Mouse (Mus musculus) heart, embryonic 15.5 days (tissue): ENCODE measurements at regions not wholly inside any gene's neighbourhood (a gene's known extent, or its start where the extent isn't known, plus 50 kb on each side); places are given as distances from the start of the nearest gene placed in this dataset.
A peak's percentile ranks its signal among the peaks of the same experiment; 100 is the strongest.
"Not testable (repeated sequence)": the region's sequence is repeated elsewhere in the genome, so short reads cannot be mapped to it uniquely, and the experiment has no call there.

Experiments
- ATAC-seq: fragments of 200-750 bp; cut with Nextera tagmentation; replicated peaks from 2 replicates; pipeline ENCODE4 v1.8.0; 2017; ENCODE audit warnings: low read depth, moderate TSS enrichment; ENCODE audit not compliant: insufficient number of reproducible peaks, insufficient read depth, low FRiP score
- H3K27ac ChIP-seq: fragments of 300-500 bp; sonication (generic); 2 replicates; pipeline ENCODE4 v1.5.1; 2015; ENCODE audit warnings: mild to moderate bottlenecking, inconsistent platforms
- H3K27me3 ChIP-seq: fragments of 300-500 bp; sonication (generic); 2 replicates; pipeline ENCODE4 v1.6.1; 2015; ENCODE audit warnings: inconsistent platforms
- H3K36me3 ChIP-seq: fragments of 300-500 bp; sonication (generic); 2 replicates; pipeline ENCODE4 v1.6.1; 2015; ENCODE audit warnings: mild to moderate bottlenecking, inconsistent platforms
- H3K4me1 ChIP-seq: fragments of 300-500 bp; sonication (generic); replicated peaks from 2 replicates; pipeline ENCODE4 v1.6.1; 2015; ENCODE audit warnings: inconsistent platforms
- H3K4me2 ChIP-seq: fragments of 300-500 bp; sonication (generic); 2 replicates; pipeline ENCODE4 v1.6.1; 2015; ENCODE audit warnings: inconsistent platforms, mild to moderate bottlenecking, moderate library complexity
- H3K4me3 ChIP-seq: fragments of 300-500 bp; sonication (generic); 2 replicates; pipeline ENCODE4 v1.5.1; 2015; ENCODE audit warnings: mild to moderate bottlenecking, inconsistent platforms
- H3K9ac ChIP-seq: fragments of 300-500 bp; sonication (generic); 2 replicates; pipeline ENCODE4 v1.6.1; 2015; ENCODE audit warnings: mild to moderate bottlenecking, inconsistent platforms
- H3K9me3 ChIP-seq: fragments of 300-500 bp; sonication (generic); replicated peaks from 2 replicates; pipeline ENCODE4 v1.6.1; 2016; ENCODE audit warnings: inconsistent platforms
- WGBS: fragments of 180-500 bp; shearing (Covaris S2); methylation state at CpG from one replicate; pipeline ENCODE4 v1.1.7; 2015; ENCODE audit warnings: mixed read lengths; 5-methylcytosine and 5-hydroxymethylcytosine counted together

DNA sequence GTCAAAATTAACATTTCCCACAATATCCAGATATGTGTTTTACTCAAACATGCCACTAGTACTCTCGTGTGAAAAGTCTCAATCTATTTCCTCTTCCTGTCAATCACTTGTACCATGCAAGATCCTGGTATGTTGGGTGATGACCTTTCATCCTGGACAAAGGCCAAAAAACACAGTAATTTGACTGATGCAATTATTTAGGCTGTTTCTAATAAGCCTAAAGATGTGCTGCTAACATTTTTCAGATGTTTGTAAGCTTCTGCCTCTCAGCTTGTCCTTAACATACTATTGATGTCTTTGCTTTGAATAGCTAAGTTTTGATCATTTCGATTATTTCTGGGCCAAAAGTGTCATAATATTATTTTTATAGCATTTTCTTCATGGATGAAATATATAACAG lies 418.4 kb upstream of the Arrdc4 start:
- no peak overlapping the region for H3K9ac ChIP-seq

DNA sequence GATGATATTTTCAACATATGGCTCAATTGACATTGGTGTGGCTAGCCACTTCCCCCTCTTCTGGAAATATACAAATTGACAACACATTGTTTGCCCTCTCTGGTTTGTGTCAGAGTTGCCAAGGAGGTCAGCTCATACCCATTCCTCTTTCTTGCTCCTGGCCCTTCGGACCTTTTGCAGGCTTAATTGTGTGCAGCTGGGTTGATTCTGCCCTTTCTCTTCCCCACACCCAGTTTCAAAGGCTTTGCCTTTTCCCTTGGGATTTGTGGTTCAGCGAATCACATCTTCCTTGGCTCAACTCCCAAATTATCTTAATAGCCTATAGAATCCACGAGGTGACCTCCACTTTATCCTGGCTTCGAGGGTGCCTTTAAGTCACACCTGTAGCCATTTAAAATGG lies 412.9 kb upstream of the Arrdc4 start:
- 62% methylated on average over 4 of the region's 4 CpGs for WGBS
- no peaks in the 10 kb centered on the region for H3K9me3 ChIP-seq
- ATAC-seq, result no peak

More for the DNA sequence above, 418.4 kb upstream of the Arrdc4 start:
- Histone ChIP-seq H3K36me3 (no peaks in the 10 kb centered on the region), H3K27me3 (no peaks in the 10 kb centered on the region), H3K4me3 (no peak overlapping the region), H3K27ac (no peak overlapping the region), H3K4me1 (no peaks in the 10 kb centered on the region), H3K9me3 (no peaks in the 10 kb centered on the region), H3K4me2 (no peak overlapping the region)
- 28% methylated on average over 2 of the region's 2 CpGs for WGBS
- no peak for ATAC-seq

DNA sequence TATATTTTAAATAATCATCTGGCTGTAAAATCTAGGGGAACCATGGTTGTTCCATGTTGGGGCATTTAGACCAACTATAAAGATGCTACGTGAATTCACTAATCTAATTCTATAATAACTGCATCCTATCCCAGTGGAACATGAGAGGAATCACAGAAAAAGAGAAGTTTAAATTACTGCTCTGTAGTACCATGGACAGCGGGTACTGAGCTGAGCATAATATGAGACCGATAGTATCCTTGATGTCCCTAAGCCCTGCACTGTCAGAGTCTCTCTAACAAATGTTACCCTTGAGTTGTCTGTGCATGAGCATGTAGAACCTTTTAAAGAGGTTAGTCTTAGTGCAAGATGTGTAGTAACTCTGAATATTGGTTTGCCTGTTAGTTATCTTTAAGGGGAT lies 393.3 kb upstream of the Arrdc4 start:
- H3K9me3 ChIP-seq, result no peaks in the 10 kb centered on the region
- H3K4me2 ChIP-seq, result no peak overlapping the region
- no peaks in the 10 kb centered on the region for H3K4me1 ChIP-seq
- no peak overlapping the region for H3K9ac ChIP-seq
- H3K4me3 ChIP-seq, result no peak overlapping the region
- no peaks in the 10 kb centered on the region for H3K36me3 ChIP-seq
- no peak for ATAC-seq
- H3K27ac ChIP-seq, result no peak overlapping the region
- H3K27me3 ChIP-seq, result no peaks in the 10 kb centered on the region
- WGBS, result 71% methylated on average over 3 of the region's 3 CpGs

More for the DNA sequence above, 412.9 kb upstream of the Arrdc4 start:
- Histone ChIP-seq H3K9ac (no peak overlapping the region), H3K27ac (no peak overlapping the region), H3K4me1 (no peaks in the 10 kb centered on the region), H3K27me3 (no peaks in the 10 kb centered on the region), H3K4me2 (no peak overlapping the region), H3K4me3 (no peak overlapping the region), H3K36me3 (no peaks in the 10 kb centered on the region)

DNA sequence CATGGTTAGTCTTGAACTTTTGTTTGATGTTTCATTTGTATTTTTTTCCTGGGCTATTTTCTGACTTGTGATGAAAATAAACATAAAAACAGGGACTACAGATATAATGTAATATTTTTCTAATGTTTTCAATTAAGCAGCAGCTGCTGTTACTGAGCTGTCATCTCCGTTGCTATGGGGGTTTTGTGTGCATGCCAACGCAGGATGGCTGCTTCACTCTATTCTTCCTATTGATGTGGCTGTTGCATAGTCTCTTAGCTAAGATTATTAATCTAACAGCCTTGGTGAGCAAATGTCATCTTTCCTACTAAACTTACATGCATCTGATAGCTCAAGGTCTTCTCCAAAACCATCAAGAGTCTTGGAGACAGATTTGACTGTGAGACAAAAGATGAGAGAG lies 384.4 kb upstream of the Arrdc4 start:
- WGBS, result 80% methylated on average over 2 of the region's 2 CpGs
- no peak overlapping the region for H3K4me3 ChIP-seq
- no peak for ATAC-seq

DNA sequence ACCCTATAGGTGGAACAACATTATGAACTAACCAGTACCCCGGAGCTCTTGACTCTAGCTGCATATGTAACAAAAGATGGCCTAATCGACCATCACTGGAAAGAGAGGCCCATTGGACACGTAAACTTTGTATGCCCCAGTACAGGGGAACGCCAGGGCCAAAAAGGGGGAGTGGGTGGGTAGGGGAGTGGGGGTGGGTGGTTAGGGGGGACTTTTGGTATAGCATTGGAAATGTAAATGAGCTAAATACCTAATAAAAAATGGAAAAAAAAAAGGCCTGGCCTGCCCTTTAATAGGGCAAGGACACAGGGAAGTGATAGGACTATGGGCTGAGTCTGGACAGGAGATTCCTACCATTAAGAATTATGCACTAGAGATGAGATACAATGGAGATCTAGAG lies 352.7 kb upstream of the Arrdc4 start:
- not testable (repeated sequence) for H3K4me1 ChIP-seq, ATAC-seq, H3K9ac ChIP-seq, H3K4me2 ChIP-seq, H3K27me3 ChIP-seq, H3K4me3 ChIP-seq, H3K9me3 ChIP-seq, H3K27ac ChIP-seq, H3K36me3 ChIP-seq
- 89% methylated on average over 3 of the region's 4 CpGs for WGBS

More for the DNA sequence above, 384.4 kb upstream of the Arrdc4 start:
- no peaks in the 10 kb centered on the region for H3K9me3 ChIP-seq
- no peaks in the 10 kb centered on the region for H3K36me3 ChIP-seq
- no peak overlapping the region for H3K27ac ChIP-seq
- no peaks in the 10 kb centered on the region for H3K27me3 ChIP-seq
- H3K4me1 ChIP-seq, result no peaks in the 10 kb centered on the region
- no peak overlapping the region for H3K4me2 ChIP-seq
- no peak overlapping the region for H3K9ac ChIP-seq

DNA sequence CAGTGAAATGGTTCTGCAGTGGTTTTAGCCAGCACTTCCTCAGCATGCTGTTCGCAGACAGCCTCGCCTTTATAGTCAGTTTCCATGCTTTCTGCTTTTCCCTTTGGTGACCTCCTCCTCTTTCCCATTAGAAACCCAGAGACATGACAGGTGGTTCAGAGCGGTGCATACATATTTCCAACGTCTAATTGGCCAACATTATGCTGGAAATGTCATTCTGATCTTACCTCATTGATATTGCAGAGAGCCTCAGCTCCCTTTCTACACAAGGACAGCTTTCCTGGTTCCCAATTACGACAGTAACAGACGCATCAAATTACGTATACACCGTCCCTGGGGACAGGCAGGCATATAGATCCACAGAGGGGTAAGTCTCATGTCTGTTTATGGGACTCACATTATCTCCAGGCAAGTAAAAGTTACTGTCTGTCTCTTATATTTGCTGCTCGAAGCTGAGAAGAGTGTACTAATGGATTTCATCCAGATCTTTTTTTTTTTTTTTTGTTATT lies 348.6 kb upstream of the Arrdc4 start:
- Histone ChIP-seq H3K9me3 (no peaks in the 10 kb centered on the region), H3K27me3 (no peaks in the 10 kb centered on the region), H3K9ac (no peak overlapping the region), H3K27ac (no peak overlapping the region), H3K4me1 (no peaks in the 10 kb centered on the region), H3K36me3 (no peaks in the 10 kb centered on the region), H3K4me2 (no peak overlapping the region), H3K4me3 (no peak overlapping the region)
- ATAC-seq, result no peak
- 54% methylated on average over 9 of the region's 9 CpGs for WGBS

DNA sequence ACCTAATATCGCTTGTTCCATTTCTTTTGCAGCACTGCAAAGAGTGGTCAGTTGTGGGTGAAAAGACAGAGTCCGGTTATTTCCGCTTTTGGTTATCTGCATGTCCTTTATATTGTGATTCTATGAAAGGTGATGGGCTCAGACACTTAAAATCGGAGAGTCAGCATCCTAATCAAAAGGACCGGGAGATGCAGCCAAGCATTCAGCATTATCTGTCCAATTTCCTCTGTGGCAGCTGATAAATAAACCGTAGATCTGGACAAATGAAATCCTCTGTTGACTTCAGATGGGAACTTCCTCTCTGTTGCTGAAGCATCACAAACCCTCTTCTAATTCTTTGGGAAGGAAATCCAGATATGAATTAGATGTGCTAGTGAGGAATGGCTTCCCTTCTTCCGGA lies 325.7 kb upstream of the Arrdc4 start:
- H3K36me3 ChIP-seq, result no peaks in the 10 kb centered on the region
- no peak overlapping the region for H3K4me2 ChIP-seq
- H3K4me1 ChIP-seq, result no peaks in the 10 kb centered on the region
- H3K9ac ChIP-seq, result no peak overlapping the region
- H3K27ac ChIP-seq, result no peak overlapping the region
- H3K9me3 ChIP-seq, result no peaks in the 10 kb centered on the region
- WGBS, result 67% methylated on average over 7 of the region's 7 CpGs
- ATAC-seq, result no peak
- no peaks in the 10 kb centered on the region for H3K27me3 ChIP-seq
- H3K4me3 ChIP-seq, result no peak overlapping the region

DNA sequence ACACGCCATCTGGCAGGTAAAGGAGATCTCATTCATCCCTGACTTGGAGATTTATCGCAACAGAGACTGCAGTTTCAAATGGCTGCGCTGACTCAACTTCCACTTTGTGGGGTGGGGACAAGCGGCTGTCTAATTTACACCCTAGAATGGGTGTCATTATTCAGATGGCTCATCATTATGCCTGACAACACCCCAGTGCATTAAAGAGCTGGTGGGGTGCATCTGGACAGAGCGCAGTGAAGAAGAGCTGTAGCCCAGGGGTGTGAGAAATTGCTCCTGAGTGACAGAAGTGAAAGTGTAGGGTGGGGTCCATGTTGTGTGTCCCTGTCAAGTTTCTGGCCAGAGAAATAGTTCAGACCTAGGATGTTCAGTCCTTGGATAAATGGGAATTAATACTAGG lies 314.0 kb upstream of the Arrdc4 start:
- H3K36me3 ChIP-seq, result no peaks in the 10 kb centered on the region
- H3K4me3 ChIP-seq, result no peak overlapping the region
- ATAC-seq, result no peak
- no peak overlapping the region for H3K9ac ChIP-seq
- no peak overlapping the region for H3K27ac ChIP-seq
- WGBS, result 69% methylated on average over 5 of the region's 5 CpGs
- no peaks in the 10 kb centered on the region for H3K9me3 ChIP-seq
- no peaks in the 10 kb centered on the region for H3K27me3 ChIP-seq
- H3K4me1 ChIP-seq, result no peaks in the 10 kb centered on the region
- no peak overlapping the region for H3K4me2 ChIP-seq

DNA sequence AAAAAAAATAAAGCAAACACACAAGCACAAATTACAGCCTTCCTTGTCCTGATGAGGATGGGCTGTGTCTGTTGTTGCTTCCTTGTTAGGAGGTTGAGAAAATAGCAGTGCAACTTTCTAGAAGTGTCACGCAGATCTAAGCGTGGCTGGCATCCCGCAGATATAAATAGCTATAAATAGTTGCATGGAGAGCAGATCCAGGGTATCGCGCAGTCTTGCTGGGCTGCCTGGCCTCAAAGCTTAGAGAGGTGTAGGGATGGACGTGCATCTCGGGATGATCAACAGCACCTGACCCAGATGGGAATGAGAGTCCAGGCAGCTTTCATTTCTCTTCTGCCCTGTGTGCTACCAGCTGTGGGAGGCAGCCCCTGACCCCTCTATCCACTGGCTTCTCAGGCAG lies 313.5 kb upstream of the Arrdc4 start:
- WGBS, result 50% methylated on average over 7 of the region's 7 CpGs
- ATAC-seq, result no peak
- no peaks in the 10 kb centered on the region for H3K9me3 ChIP-seq
- H3K27ac ChIP-seq, result no peak overlapping the region
- no peak overlapping the region for H3K9ac ChIP-seq
- H3K4me2 ChIP-seq, result 0 out of 2 replicates have a peak overlapping the region, but pooled peaks have one; percentile 21
- no peak overlapping the region for H3K4me3 ChIP-seq
- H3K36me3 ChIP-seq, result no peaks in the 10 kb centered on the region
- H3K27me3 ChIP-seq, result no peaks in the 10 kb centered on the region
- no peaks in the 10 kb centered on the region for H3K4me1 ChIP-seq

DNA sequence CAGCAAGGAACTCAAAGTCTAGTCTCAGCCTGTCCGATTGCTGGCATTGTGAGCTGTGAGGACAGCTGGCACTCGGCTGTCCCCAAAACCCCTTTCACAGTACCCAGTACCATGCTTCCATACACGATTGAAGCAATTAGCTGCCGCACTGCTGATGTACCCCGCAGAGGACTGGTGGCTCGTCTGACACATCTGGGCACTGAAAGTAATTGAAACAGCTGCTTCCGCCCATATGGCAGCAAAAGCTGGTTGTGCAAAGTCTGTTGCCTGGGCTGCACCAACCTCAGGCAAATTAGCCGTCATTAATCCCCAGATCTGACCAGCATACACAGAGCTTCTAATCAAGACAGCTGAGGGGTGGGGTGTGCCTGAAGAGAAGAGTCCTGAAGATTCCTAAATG lies 313.1 kb upstream of the Arrdc4 start:
- no peak overlapping the region for H3K9ac ChIP-seq
- no peak for ATAC-seq
- no peak overlapping the region for H3K27ac ChIP-seq
- H3K4me2 ChIP-seq, result no peak overlapping the region
- no peaks in the 10 kb centered on the region for H3K4me1 ChIP-seq
- H3K27me3 ChIP-seq, result no peaks in the 10 kb centered on the region
- no peaks in the 10 kb centered on the region for H3K9me3 ChIP-seq
- WGBS, result 68% methylated on average over 8 of the region's 8 CpGs
- no peaks in the 10 kb centered on the region for H3K36me3 ChIP-seq
- no peak overlapping the region for H3K4me3 ChIP-seq

DNA sequence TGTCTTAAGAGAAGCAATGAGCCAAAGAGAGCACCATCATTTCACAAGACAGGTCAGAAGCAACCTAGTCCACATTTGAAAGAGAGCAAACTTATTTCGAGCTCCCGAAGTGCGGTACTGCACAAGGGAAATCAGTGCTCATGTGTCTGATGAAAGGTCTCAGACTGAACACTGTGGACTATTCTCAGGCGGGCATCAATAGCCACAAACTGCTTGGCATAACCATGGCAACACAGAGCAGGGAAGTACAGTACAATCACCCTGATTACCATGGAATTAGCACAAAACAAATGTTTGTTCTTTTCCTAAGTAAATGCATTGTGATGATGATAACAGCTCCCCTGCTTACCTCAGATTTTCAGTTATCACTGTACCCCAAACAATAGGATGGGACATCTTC lies 312.2 kb upstream of the Arrdc4 start:
- Histone ChIP-seq H3K4me2 (no peak overlapping the region), H3K9me3 (no peaks in the 10 kb centered on the region), H3K27me3 (no peaks in the 10 kb centered on the region), H3K36me3 (no peaks in the 10 kb centered on the region), H3K4me1 (no peaks in the 10 kb centered on the region), H3K27ac (no peak overlapping the region), H3K9ac (no peak overlapping the region), H3K4me3 (no peak overlapping the region)
- ATAC-seq, result no peak
- WGBS, result 86% methylated on average over 4 of the region's 4 CpGs

DNA sequence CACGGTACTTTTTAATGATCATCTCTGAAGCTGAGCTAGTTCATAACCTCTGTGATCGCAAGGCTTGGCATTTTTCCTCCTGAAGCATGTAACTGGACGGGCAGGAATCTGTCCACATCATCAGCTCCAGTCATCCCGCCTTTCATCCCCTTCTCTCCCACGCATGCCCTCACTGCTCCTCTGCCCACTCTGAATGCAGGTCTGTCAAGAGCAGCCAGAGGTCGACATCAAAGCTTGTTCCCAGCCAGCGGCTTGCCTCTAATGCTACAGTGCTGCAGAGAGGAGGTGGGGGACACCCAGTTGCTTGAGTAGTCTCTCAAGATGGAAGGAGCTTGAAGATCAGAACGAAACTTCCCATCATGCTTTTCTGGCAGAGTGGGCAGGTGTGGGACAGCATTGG lies 267.5 kb upstream of the Arrdc4 start:
- no peak for ATAC-seq
- Histone ChIP-seq H3K27me3 (no peaks in the 10 kb centered on the region), H3K9me3 (no peaks in the 10 kb centered on the region), H3K4me3 (no peak overlapping the region), H3K9ac (no peak overlapping the region), H3K4me1 (no peaks in the 10 kb centered on the region), H3K27ac (no peak overlapping the region), H3K36me3 (no peaks in the 10 kb centered on the region), H3K4me2 (no peak overlapping the region)
- WGBS, result 35% methylated on average over 8 of the region's 8 CpGs
